Mouse (Mus musculus) erythroblast, embryonic 14.5 days (primary cell): ENCODE measurements around the gene Frs3.

Experiments used
- GATA1 ChIP-seq: IDR thresholded peaks from 2 replicates; pipeline ENCODE4 v1.6.1; 2012; ENCODE audit warnings: low read length, inconsistent platforms, mixed read lengths
- TAL1 ChIP-seq: IDR thresholded peaks from 3 replicates; pipeline ENCODE4 v1.6.1; 2012; ENCODE audit warnings: low read length, inconsistent platforms, mixed read lengths

DNA sequence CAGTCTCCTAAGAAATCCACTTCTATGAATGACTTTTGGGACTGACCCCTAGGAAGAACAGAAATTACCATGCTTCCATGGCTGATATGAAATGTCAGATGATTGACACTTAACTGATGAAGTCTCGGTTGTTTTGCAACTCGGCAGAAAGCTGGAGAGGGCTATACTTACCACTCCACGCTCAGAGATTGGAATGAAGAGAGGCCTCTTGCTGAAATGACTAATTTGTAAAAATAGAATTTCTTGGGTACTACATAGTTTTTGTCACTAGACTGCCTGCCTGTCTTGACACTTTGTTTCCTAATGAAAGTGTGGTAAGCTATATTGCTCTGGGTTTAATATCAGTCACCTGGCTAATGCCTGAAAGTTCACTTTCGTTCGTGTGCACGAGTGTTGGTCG lies 24.4 kb upstream of the Frs3 start:
- no peak for TF ChIP-seq TAL1
- no peak for TF ChIP-seq GATA1
